Mouse (Mus musculus) WW6 (cell line): ENCODE measurements around the gene Psma7.

Source experiments
- DNase-seq: peaks from one replicate; pipeline ENCODE4 v3.0.0-alpha.2; 2013; ENCODE audit warnings: low read depth, low spot score

The Psma7 gene

DNA sequence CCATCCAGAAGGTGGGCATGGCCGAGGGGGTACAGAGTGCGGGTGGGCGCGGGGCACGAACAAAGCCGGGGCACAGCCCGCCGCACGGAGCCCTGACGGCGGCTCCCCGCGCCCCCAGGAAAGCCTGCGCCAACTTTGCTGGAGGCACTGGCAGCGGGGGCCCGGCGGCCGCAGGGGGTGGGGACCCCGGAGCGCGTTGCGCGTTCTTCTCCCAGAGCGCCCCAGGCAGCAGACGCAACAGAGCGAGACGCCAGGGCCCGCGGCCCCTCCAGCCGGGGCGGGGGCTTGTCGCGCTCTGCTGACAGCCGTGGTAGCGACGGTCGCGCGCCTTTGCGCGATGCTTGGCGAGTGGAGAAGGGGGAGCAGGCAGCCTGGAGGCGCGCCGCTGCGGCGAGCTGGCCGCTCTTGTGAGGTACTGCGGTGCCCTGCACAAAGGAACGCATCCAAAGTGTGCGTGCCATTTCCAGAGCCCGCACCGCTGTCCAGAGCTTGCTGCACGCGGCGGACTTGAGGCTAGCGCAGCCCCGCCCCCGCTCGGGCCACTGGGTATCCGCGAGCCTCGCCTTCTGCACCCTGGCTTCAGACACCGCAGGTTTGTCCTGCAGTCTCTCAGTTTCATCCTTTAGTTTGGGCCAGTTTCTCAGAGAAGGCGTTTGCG, 754 bp upstream of the Psma7 start:
- DNase-seq: no peak

DNA sequence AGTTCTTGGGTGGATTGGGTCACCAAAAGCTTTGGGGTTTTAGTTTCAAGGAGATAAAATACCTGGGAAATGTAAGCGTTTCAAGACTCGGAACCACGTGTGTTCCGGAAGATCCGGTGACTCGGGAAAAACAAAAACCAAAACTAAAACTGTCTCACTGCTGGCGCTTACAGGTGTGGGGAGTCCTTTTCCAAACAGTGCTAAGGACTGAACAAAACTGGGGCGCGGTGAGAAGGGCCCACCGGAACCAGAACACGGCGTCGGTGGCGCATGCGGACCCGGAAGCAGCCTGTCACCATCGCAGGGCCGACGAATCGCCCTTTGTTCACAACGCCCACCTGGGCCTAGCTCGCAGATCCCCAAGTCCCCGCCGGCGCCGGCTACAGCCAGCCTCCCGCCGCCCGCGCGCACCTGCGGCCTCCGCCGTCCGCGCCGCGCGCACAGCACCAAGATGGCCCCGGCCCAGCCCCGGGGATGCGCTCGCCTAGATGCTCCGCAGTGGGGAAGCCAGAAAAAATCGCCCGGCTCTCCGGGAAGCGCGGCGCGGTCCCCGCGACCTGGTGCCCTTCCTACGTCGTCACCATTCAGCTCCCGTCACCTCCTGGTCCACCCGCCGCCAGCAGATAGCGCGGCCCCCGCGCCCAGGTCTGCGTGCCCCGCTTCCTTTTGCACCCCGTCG, 517 bp downstream of the Psma7 start:
- DNase-seq: no peak

DNA sequence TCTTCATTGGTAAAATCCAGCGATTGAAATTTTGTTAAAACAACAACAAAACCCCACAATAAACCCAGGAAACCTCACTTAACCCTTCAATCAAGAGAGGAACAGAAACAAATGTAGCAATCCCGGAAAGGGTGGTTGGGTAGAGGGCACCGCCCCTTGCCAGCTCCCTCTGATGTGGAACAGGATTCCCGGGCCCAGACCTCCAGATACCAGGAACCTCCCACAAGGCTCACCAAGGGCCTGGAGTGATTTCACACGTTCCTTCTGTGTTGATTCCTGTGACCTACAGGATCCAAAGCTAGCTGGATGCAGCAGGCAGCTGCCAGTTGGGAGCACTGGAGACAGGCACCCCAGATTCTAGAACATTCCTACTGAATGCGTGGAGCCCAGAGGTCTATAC, 1.8 kb downstream of the Psma7 start:
- DNase-seq: no peak

DNA sequence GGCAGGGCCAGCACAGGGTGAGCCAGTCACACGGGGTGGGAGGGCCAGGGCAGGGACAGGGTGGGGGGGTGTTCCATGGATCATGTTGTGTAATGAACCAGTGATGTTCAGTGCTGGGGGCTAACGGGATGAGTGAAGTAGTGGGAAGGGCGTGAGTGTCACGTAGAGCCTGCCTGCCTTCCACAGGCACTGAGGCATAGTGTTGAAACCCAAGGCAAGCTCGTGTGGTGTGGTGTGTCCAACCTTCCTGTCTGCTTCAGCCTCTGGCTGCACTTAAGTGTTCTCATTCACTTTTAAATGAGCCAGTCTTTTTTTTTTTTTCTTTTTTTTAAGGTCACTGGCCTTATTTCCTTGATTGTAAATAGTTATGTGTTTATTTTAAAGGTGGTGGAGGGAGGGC, 7.5 kb downstream of the Psma7 start:
- DNase-seq: no peak

- DNase-seq: no peak
These were observed 8.3 kb downstream of the Psma7 start for GRCm38 (mm10) chr2:180033956-180034355.

GRCm38 (mm10) chr2:180032925-180033324, 9.3 kb downstream of the Psma7 start:
- no peak for DNase-seq

DNA sequence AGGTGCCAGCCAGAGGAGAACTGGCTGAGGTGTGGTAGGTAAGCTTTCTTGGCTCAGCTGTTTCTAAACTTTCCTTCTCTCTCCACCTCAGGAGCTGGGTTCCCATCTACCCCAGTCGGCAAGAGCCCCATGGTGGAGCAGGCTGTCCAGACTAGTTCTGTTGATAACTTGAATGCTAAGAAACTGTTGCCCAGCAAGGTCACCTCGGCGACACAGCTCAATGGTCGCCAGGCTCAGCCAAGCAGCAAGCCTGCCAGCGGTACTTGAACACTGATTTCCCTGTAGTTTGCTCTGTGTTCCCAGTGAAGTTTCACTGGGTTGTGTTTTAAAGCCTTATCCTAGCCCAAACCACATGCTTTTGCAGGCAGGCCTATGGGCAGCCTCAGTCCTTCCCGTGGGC, 11.0 kb downstream of the Psma7 start:
- DNase-seq: no peak

- DNase-seq: no peak
These were observed 14.5 kb downstream of the Psma7 start for GRCm38 (mm10) chr2:180027768-180028167.

DNA sequence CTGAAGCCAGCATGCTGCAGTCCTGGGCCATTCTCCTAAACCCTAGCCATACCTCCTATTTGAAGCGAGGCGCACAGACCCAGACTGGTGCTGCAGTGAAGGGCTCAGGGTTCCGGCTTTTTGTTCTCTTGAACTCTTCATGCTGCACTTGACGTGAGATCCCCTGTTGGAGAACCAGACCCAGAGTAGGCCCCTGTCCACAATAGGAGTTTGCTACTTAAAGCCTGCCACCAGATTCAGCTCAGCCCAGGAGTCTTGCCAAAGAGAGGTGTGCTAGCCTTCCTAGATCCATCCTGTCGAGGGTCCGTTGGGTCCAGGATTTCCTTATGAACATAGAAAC, 16.4 kb downstream of the Psma7 start:
- DNase-seq: no peak

- DNase-seq: no peak
These were observed 16.9 kb downstream of the Psma7 start for GRCm38 (mm10) chr2:180025135-180025860.

- DNase-seq: peak; percentile 95
These were observed 17.7 kb downstream of the Psma7 start, which contains the start of gene Lsm14b for GRCm38 (mm10) chr2:180024401-180025098. Lsm14b (plus strand) TSS chr2:180024987.

DNA sequence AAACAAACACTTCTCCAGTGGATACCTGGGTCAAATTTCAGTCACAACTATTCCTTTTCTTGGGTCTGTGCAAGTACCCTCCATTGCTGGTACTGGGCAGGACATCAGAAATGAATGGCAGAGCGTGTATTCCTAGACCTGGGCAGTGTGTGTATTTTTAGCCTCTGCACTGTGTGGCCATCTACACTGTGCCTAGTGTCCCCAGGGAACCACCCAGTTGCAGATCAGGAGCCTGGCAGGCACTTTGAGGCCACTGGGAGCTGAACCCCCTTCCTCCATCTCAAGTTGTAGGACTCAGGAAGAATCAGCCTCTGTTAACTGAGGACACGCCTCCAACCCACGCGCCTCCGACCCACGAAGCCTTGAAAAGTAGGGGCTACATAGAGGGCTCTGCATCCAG, 19.5 kb downstream of the Psma7 start:
- DNase-seq: no peak

- DNase-seq: no peak
These were observed 21.3 kb downstream of the Psma7 start for GRCm38 (mm10) chr2:180020919-180021318.

GRCm38 (mm10) chr2:180020091-180020661, 22.1 kb downstream of the Psma7 start:
- no peak for DNase-seq

- no peak for DNase-seq
These were observed 23.7 kb downstream of the Psma7 start for GRCm38 (mm10) chr2:180018573-180018972.

- DNase-seq: no peak
These were observed 24.6 kb downstream of the Psma7 start for GRCm38 (mm10) chr2:180017632-180018031.

DNA sequence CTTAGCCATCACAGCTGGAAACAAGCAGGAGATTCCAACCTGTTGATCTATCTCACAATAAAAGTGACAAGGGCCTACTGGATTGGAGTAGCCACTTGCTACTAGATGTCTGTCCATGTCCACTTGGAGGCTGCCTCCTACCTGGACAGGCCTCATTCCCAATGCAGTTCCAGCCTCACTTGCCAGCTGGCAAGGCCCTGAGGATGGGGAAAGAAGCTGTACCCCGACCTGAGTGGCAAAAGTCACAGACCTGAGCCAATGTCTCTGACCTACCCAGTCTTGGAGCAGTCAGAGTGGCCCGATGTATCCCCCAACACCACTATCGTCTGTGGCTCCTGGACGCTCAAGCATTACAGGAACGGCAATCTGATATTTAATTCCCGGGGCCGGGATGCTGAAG, 28.5 kb downstream of the Psma7 start:
- DNase-seq: no peak

- DNase-seq: no peak
These were observed 30.9 kb downstream of the Psma7 start for GRCm38 (mm10) chr2:180011370-180011769.

DNA sequence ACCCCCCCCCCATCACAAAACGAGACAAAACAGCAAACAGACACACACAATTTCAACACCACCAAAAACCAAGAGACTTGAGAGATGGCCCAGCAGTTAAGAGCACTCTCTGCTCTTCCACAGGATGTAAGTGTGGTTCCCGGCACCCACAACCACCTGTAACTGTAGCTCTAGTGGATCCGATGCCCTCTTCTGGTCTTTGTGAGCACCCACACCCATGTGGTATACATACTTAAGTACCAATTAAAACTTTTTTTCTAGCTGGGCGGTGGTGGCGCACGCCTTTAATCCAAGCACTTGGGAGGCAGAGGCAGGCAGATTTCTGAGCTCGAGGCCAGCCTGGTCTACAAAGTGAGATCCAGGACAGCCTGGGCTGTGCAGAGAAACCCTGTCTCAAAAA, 31.5 kb downstream of the Psma7 start:
- DNase-seq: no peak

DNA sequence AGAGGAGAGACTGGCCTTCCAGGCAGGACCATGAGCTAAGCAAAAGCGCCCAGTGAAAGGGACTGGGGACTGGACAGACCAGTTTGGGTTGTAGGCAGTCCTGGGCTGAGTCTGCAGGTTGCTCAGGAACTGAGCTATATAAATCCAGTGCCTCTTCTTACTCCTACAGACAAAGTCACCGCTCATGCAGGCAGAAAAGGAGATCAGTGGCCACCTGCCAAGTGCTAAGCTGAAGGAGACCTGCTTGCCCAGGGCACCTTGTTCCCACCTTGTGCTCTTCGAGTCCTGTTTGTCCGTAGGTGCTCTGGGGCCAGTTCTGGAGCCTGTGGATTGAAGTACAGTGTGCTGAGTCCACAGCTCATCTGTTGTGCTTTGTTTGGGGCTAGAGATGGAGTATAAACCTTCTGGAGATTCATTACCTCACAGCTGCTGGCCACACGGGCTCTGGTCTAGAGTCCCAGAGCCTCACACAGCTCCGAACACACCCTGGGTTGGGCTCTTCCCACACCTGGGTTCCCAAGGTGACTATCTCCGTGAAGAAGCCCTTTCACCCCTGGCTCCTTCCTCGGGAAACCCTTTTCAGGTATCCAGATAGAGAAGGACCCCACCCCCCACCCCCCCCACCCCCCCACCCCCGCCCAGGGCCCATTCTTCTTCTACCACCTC, 35.7 kb downstream of the Psma7 start:
- DNase-seq: no peak

DNA sequence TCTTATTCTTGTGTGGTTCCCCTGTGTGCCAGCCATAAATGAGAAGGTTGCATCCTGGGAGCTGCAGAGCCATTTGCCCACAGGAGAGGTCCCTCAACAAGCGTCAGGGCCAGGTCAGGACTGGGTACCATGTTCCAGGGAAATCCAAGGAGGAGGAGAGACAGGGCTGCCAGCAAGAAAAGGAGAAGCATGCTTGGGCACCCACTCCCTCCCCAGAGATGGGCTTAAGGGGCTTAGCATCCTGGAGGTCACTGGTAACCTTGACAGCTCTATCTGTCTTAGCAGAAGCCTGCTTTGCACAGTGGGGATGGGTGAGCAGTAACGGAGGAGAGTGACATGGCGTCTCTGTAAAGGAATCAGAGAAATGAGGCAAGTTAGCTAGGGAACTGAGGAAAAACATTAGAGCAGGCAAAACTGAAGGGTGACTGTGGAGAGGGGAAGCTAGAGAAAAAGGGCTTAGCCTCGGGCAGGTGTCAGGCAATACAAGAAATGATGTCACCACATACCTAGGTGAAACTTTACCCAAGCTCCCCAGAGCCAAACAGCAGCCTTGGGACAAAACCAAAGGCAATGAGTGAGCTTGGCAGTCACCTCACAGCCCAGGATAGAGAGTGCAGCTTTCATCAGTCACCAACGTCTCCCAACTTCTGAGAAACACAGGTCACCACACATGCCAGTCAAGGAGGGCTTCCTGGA, 36.4 kb downstream of the Psma7 start:
- DNase-seq: no peak
